ENCODE assay signal across 27 mouse cellular contexts in genomic region chr2:120167763-120168162, GRCm38 (mm10).
"Had no signal": no experiment of that assay in that cellular context is flagged by ENCODE, and none has a peak within 500 bp of the region (broad histone marks: within the 10 kb centered on the region; RNA-seq: fewer than 3 reads in every experiment).

No protein-coding gene starts in this region.

- H3K4me3 ChIP-seq: embryonic facial prominence, embryonic 10.5 days; embryonic facial prominence, embryonic 12.5 days; embryonic facial prominence, embryonic 13.5 days; embryonic facial prominence, embryonic 15.5 days; erythroblast, embryonic 14.5 days; forebrain, embryonic 10.5 days; forebrain, embryonic 12.5 days; forebrain, embryonic 13.5 days; forebrain, embryonic 15.5 days; gastrocnemius, adult 2 months; heart, adult 2 months had no signal

- H3K27me3 ChIP-seq: embryonic facial prominence, embryonic 12.5 days; embryonic facial prominence, embryonic 13.5 days; embryonic facial prominence, embryonic 15.5 days; forebrain, embryonic 12.5 days; forebrain, embryonic 13.5 days; forebrain, embryonic 15.5 days had no signal

- H3K9me3 ChIP-seq: embryonic facial prominence, embryonic 10.5 days; embryonic facial prominence, embryonic 12.5 days; embryonic facial prominence, embryonic 13.5 days; embryonic facial prominence, embryonic 15.5 days; forebrain, embryonic 10.5 days; forebrain, embryonic 12.5 days; forebrain, embryonic 13.5 days; forebrain, embryonic 15.5 days had no signal

- H3K36me3 ChIP-seq: embryonic facial prominence, embryonic 10.5 days; embryonic facial prominence, embryonic 12.5 days; embryonic facial prominence, embryonic 13.5 days; embryonic facial prominence, embryonic 15.5 days; forebrain, embryonic 10.5 days; forebrain, embryonic 12.5 days; forebrain, embryonic 15.5 days had no signal

- H3K4me1 ChIP-seq: embryonic facial prominence, embryonic 10.5 days; embryonic facial prominence, embryonic 12.5 days; embryonic facial prominence, embryonic 13.5 days; embryonic facial prominence, embryonic 15.5 days; forebrain, embryonic 10.5 days; forebrain, embryonic 12.5 days; forebrain, embryonic 13.5 days; forebrain, embryonic 15.5 days had no signal

- H3K9ac ChIP-seq: embryonic facial prominence, embryonic 12.5 days; embryonic facial prominence, embryonic 13.5 days; embryonic facial prominence, embryonic 15.5 days; forebrain, embryonic 12.5 days; forebrain, embryonic 13.5 days; forebrain, embryonic 15.5 days; forebrain, postnatal 0 days had no signal

- ATAC-seq: forebrain, embryonic 13.5 days; forebrain, embryonic 14.5 days; forebrain, embryonic 15.5 days; forebrain, embryonic 16.5 days; forebrain, postnatal 0 days had no signal

- H3K27ac ChIP-seq: embryonic facial prominence, embryonic 10.5 days; embryonic facial prominence, embryonic 12.5 days; embryonic facial prominence, embryonic 13.5 days; embryonic facial prominence, embryonic 15.5 days; forebrain, embryonic 10.5 days; forebrain, embryonic 12.5 days; forebrain, embryonic 13.5 days; forebrain, embryonic 15.5 days; heart, adult 2 months had no signal

- DNase-seq: cerebellum, adult 18-20 months; cerebellum, adult 2 months; cerebellum, adult 8-10 months; cerebellum, adult 9-10 months; cerebellum, adult 9-11 months; cerebellum, postnatal 10 days; cerebellum, postnatal 14 days; cerebellum, postnatal 25 days; cerebellum, postnatal 36 days; embryo, embryonic 11 days; forebrain, postnatal 0 days; gastrocnemius, adult 2 months; gastrocnemius, postnatal 10 days; gastrocnemius, postnatal 14 days; gastrocnemius, postnatal 25 days had no signal

- H3K4me2 ChIP-seq: embryonic facial prominence, embryonic 12.5 days; embryonic facial prominence, embryonic 13.5 days; embryonic facial prominence, embryonic 15.5 days; forebrain, embryonic 12.5 days; forebrain, embryonic 13.5 days; forebrain, embryonic 15.5 days had no signal
